Mouse (Mus musculus) G1E (cell line): ENCODE results near the gene Cacng2.

ENCODE experiments used
- CTCF ChIP-seq: IDR thresholded peaks from 2 replicates; pipeline ENCODE4 v1.5.1; 2012; ENCODE audit warnings: low read depth, low read length, inconsistent platforms, mixed read lengths
- GATA1 ChIP-seq: IDR thresholded peaks from 2 replicates; pipeline ENCODE4 v1.6.1; 2012; ENCODE audit warnings: borderline replicate concordance, low read length, inconsistent platforms, mixed read lengths
- POLR2AphosphoS5 ChIP-seq: IDR thresholded peaks from 2 replicates; pipeline ENCODE4 v1.6.1; 2012; ENCODE audit warnings: low read depth, low read length, inconsistent platforms; ENCODE audit not compliant: insufficient replicate concordance

DNA sequence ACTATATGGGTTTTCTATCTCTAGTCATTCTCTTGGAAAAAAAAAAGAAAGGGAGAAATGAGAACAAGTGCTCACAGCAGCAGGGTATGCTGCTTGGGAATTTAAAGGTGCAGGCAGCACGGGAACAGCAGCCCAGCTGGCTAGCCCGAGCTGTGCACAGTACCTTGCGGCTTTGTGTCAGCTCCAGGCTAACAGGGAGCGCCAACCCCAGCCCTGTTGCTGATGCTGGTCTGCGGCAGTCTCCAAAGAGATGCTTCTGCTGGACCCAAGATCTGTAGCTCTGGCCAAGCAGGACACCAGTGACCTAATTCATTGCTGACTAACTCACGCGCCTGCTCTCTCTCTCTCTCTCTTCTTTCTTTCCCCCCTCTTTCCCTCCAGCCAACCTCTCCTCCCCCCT, 74.5 kb downstream of the Cacng2 start:
- TF ChIP-seq GATA1 (no peak), POLR2AphosphoS5 (no peak), CTCF (no peak)
